Mouse (Mus musculus): ENCODE measurements around the gene Wdhd1. TPM values are rescaled to one million over a fixed set of nuclear protein-coding genes. Genes with fewer than 3 reads are reported as not detected.

The Wdhd1 gene
- polyA plus RNA-seq, 1 experiment from 2014 or later = 4.6 TPM

DNA sequence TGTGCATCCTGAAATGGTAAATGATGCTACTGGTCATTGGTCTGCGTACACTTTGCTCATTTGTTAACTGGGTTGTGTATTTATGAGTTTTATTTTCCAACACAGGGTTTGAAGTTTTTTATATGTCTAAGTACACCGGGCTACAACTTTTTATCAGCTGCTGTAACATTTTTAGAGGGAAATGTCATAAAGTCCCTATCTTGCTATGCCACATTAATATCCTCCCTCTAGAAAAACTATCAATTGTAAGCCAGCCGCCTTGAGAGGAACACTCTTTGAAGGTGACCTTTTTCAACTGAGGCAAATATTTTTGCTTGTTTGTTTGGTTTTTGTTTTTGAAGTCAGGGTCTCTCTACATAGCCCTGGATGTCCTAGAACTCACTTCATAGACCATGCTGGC lies 42.6 kb downstream of the Wdhd1 start:
- Histone ChIP-seq H3K4me2 (replicated peaks; ENCODE audit: low read depth) (no peak overlapping the region), H3K4me3 (ENCODE audit: low read depth, low read length) (no peak overlapping the region), H3K9ac (ENCODE audit: low read depth, low read length) (no peak overlapping the region), H3K4me1 (replicated peaks; ENCODE audit: control insufficient read depth, insufficient read depth, low read length) (no peaks in the 10 kb centered on the region), H3K27ac (ENCODE audit: low read depth, low read length) (no peak overlapping the region), H3K9me3 (ENCODE audit: control insufficient read depth) (no peaks in the 10 kb centered on the region), H3K27me3 (replicated peaks; ENCODE audit: control insufficient read depth, insufficient read depth, low read length) (no peaks in the 10 kb centered on the region), H3K36me3 (ENCODE audit: control insufficient read depth, insufficient read depth) (no peaks in the 10 kb centered on the region)
- no peak for TF ChIP-seq CTCF (IDR thresholded peaks at IDR 0.05; ENCODE audit: low read depth)
- WGBS = 89% methylated on average over 3 of the region's 3 CpGs
- no peak for ATAC-seq

DNA sequence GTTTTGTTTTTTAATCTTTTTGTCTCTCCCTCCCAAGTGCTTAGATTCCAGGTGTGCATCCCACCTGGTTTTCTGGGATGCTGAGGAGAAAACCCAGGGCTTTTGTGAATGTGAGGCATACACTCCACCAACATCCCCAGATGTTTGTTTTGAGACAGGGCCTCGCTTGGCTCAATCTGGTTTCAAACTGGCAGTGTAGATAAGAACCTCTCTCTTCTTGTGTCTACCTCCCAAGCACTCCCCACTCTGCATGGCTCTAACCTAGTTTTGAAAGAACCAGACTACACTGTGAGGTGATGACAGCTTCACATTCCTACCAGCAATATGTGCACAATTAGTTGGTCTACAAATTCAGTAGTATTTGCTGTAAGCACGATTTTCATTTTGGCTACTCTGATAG lies 43.1 kb downstream of the Wdhd1 start:
- WGBS = 64% methylated on average over 2 of the region's 2 CpGs
- H3K36me3 ChIP-seq (ENCODE audit: control insufficient read depth, insufficient read depth) = no peaks in the 10 kb centered on the region
- H3K4me1 ChIP-seq (replicated peaks; ENCODE audit: control insufficient read depth, insufficient read depth, low read length) = no peaks in the 10 kb centered on the region
- H3K27ac ChIP-seq (ENCODE audit: low read depth, low read length) = no peak overlapping the region
- TF ChIP-seq CTCF (IDR thresholded peaks at IDR 0.05; ENCODE audit: low read depth) = no peak
- no peak overlapping the region for H3K9ac ChIP-seq (ENCODE audit: low read depth, low read length)
- no peaks in the 10 kb centered on the region for H3K27me3 ChIP-seq (replicated peaks; ENCODE audit: control insufficient read depth, insufficient read depth, low read length)
- H3K4me2 ChIP-seq (replicated peaks; ENCODE audit: low read depth) = no peak overlapping the region
- H3K4me3 ChIP-seq (ENCODE audit: low read depth, low read length) = no peak overlapping the region
- no peak for ATAC-seq
- no peaks in the 10 kb centered on the region for H3K9me3 ChIP-seq (ENCODE audit: control insufficient read depth)

DNA sequence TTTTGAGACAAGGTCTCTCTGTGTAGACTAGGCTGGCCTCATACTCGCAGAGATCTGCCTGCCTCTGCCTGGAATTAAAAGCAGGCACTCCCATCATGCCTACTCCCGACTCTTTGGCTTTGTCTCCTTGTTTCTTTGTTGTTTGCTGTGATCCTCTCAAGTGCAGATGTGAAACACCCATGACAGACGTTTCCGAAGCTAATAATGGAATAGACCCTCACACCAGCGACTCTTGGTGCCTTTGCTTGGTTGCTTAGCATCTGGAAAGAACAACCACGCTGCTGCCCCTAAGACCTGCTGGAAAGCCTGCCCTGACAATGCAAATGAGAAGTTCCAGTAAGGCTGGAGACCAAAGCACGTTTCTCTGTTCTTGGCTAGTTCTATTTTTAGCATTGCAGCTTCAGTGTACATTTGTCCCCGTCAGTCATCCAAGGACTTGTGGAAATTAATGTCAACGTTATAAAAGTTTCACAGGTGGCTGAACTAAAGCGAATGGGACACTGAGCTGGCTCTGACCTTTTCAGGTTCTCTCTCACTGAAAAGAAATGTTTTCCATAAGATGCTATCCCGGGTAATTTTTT lies 46.8 kb downstream of the Wdhd1 start:
- no peaks in the 10 kb centered on the region for H3K36me3 ChIP-seq (ENCODE audit: control insufficient read depth, insufficient read depth)
- H3K27ac ChIP-seq (ENCODE audit: low read depth, low read length) = no peak overlapping the region
- TF ChIP-seq CTCF (IDR thresholded peaks at IDR 0.05; ENCODE audit: low read depth) = no peak
- no peak overlapping the region for H3K4me3 ChIP-seq (ENCODE audit: low read depth, low read length)
- H3K9me3 ChIP-seq (ENCODE audit: control insufficient read depth) = no peaks in the 10 kb centered on the region
- H3K4me2 ChIP-seq (replicated peaks; ENCODE audit: low read depth) = no peak overlapping the region
- WGBS = 65% methylated on average over 11 of the region's 11 CpGs
- no peaks in the 10 kb centered on the region for H3K4me1 ChIP-seq (replicated peaks; ENCODE audit: control insufficient read depth, insufficient read depth, low read length)
- no peaks in the 10 kb centered on the region for H3K27me3 ChIP-seq (replicated peaks; ENCODE audit: control insufficient read depth, insufficient read depth, low read length)
- H3K9ac ChIP-seq (ENCODE audit: low read depth, low read length) = no peak overlapping the region
- ATAC-seq = no peak

DNA sequence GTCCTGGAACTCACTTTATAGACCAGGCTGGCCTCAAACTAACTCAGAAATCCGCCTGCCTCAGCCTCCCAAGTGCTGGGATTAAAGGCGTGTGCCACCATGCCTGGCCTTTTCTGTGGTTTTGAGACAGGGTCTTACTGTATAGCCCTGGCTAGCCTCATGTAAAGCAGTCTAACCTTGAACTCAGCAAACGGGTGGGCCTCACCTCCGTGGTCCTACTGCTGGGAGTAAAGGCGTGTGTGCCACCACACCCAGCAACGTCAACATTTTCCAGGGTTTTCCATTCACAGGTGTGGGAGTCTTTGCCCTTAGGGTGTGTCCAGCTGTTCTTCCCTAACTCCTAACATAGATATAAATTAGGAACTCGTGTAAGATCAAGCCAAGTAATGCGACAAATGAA lies 50.7 kb downstream of the Wdhd1 start:
- WGBS = 68% methylated on average over 8 of the region's 8 CpGs
- no peaks in the 10 kb centered on the region for H3K4me1 ChIP-seq (replicated peaks; ENCODE audit: control insufficient read depth, insufficient read depth, low read length)
- no peak overlapping the region for H3K9ac ChIP-seq (ENCODE audit: low read depth, low read length)
- H3K36me3 ChIP-seq (ENCODE audit: control insufficient read depth, insufficient read depth) = no peaks in the 10 kb centered on the region
- H3K4me2 ChIP-seq (replicated peaks; ENCODE audit: low read depth) = no peak overlapping the region
- no peak for TF ChIP-seq CTCF (IDR thresholded peaks at IDR 0.05; ENCODE audit: low read depth)
- H3K27ac ChIP-seq (ENCODE audit: low read depth, low read length) = no peak overlapping the region
- no peak for ATAC-seq
- no peak overlapping the region for H3K4me3 ChIP-seq (ENCODE audit: low read depth, low read length)
- no peaks in the 10 kb centered on the region for H3K27me3 ChIP-seq (replicated peaks; ENCODE audit: control insufficient read depth, insufficient read depth, low read length)
- no peaks in the 10 kb centered on the region for H3K9me3 ChIP-seq (ENCODE audit: control insufficient read depth)

DNA sequence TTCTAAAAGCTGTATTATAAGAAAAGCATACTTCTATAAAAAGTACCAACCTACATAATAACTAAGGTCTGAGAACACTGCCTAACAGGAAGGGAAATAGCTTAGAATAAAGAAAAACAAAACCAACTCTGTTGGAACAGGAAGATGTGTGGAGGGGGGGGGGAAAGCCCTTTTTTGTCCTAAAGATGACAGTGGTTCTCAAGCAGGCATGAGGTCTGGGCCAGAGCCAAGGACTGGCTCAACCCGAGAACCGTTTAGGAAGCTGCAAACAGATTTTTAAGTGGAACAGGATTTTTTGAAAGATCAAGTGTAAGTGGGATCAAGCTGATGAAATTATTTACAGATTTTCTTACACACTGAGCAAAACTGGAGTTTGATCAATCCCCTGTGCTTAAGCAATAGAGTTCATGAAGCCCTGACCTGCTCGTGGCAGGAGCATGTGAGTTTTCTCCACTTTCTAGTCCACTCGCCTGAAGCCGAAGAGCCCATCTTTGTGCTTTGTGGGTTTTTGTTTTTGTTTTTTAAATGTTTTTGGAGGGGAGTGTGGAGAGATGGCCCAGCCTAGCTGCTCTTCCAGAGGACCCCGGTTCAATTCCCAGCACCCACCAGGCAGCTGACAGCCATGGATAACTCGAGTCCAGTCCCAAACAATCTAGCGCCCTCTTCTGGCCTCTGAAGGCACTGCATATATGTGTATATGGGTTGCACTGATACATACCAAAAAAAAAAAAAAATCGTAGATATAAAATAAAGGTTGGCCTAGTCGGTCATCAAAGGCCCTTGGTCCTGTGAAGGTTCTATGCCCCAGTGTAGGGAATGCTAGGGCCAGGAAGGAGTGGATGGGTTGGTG lies 52.0 kb downstream of the Wdhd1 start:
- TF ChIP-seq CTCF (IDR thresholded peaks at IDR 0.05; ENCODE audit: low read depth) = peak; percentile 45
- Histone ChIP-seq H3K4me3 (ENCODE audit: low read depth, low read length) (no peak overlapping the region), H3K9me3 (ENCODE audit: control insufficient read depth) (no peaks in the 10 kb centered on the region), H3K36me3 (ENCODE audit: control insufficient read depth, insufficient read depth) (no peaks in the 10 kb centered on the region), H3K27me3 (replicated peaks; ENCODE audit: control insufficient read depth, insufficient read depth, low read length) (no peaks in the 10 kb centered on the region), H3K9ac (ENCODE audit: low read depth, low read length) (no peak overlapping the region), H3K4me2 (replicated peaks; ENCODE audit: low read depth) (no peak overlapping the region), H3K4me1 (replicated peaks; ENCODE audit: control insufficient read depth, insufficient read depth, low read length) (no peaks in the 10 kb centered on the region), H3K27ac (ENCODE audit: low read depth, low read length) (no peak overlapping the region)
- ATAC-seq = no peak
- WGBS = 71% methylated on average over 10 of the region's 10 CpGs

DNA sequence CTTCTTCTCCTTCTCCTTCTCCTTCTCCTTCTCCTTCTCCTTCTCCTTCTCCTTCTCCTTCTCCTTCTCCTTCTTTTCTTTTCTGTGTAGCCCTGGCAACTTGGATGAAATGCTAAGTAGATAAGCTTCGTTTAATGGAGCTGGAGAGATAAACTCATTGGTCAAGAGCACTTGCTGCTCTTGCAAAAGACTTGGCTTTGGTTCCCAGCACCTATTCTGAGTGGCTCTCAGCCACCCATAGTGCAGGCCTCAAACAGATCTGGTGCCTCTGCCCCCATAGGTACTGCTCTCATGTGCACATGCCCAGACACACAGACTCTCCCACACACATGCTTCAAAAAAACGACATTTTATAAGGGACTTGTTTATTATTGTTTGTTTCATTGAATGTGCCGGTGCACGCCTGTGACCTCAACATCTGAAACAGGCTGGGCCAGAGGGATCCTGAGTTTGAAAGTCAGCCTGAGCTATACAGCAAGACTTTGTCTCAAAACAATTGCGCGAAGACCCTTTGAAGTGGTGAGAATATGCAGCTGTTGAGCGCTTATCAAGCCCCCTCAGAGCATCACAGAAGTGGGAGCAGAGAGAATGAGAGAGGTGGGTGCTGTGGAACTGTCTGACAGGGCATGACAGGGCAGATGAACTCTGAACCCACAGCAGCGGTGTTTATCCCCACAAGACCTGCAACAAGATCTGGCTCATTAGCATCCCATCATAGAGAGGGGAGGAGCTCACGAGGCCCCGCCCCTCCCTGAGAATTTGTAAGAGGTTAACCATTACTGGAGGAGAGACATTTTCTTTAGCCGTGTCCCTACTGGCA lies 53.8 kb downstream of the Wdhd1 start:
- no peaks in the 10 kb centered on the region for H3K9me3 ChIP-seq (ENCODE audit: control insufficient read depth)
- no peak overlapping the region for H3K9ac ChIP-seq (ENCODE audit: low read depth, low read length)
- H3K36me3 ChIP-seq (ENCODE audit: control insufficient read depth, insufficient read depth) = no peaks in the 10 kb centered on the region
- no peak overlapping the region for H3K4me3 ChIP-seq (ENCODE audit: low read depth, low read length)
- WGBS = 71% methylated on average over 11 of the region's 11 CpGs
- TF ChIP-seq CTCF (IDR thresholded peaks at IDR 0.05; ENCODE audit: low read depth) = no peak
- H3K27ac ChIP-seq (ENCODE audit: low read depth, low read length) = no peak overlapping the region
- 0 out of 2 replicates have a peak, but pooled peaks have one; percentile 31 for ATAC-seq
- H3K27me3 ChIP-seq (replicated peaks; ENCODE audit: control insufficient read depth, insufficient read depth, low read length) = no peaks in the 10 kb centered on the region
- H3K4me1 ChIP-seq (replicated peaks; ENCODE audit: control insufficient read depth, insufficient read depth, low read length) = no peaks in the 10 kb centered on the region
- H3K4me2 ChIP-seq (replicated peaks; ENCODE audit: low read depth) = no peak overlapping the region

Measured in intestine, postnatal 0 days (tissue).